In genomic region chr16:19666312-19666711, GRCm38 (mm10) we compare ENCODE assay signal across 16 mouse cellular contexts. TPM values are rescaled to one million over a fixed set of nuclear protein-coding genes. Genes with fewer than 3 reads are reported as not detected.
DNase-seq lines count a peak whose midpoint lies in the region; ATAC-seq and TF ChIP-seq lines count a peak whose summit lies in the region.
"Had no signal": no experiment of that assay in that cellular context is flagged by ENCODE, and none has a peak within 500 bp of the region (broad histone marks: within the 10 kb centered on the region; RNA-seq: fewer than 3 reads in every experiment).

No protein-coding gene starts in this region.

- peak; percentile 0 for DNase-seq in cerebellum, adult 8-10 months
- no peak for DNase-seq in left cerebral cortex, adult 2 months (ENCODE audit: extremely low spot score in 1 of 2, low spot score in 2 of 2)
- no peak for DNase-seq in left cerebral cortex, adult 9 months (ENCODE audit: low spot score in 2 of 2)
- peak; percentile 40 for DNase-seq in NIH3T3 (ENCODE audit: low read depth)
- DNase-seq in large intestine, adult 2 months (ENCODE audit: low read depth, low spot score): peak; percentile 8
- no peak for DNase-seq in limb, embryonic 10.5 days (ENCODE audit: low spot score)
- DNase-seq in left cerebral cortex, postnatal 36 days (ENCODE audit: low spot score in 2 of 2): no peak
- DNase-seq: adrenal gland, adult 8-10 months; cerebellum, postnatal 25 days; kidney, adult 8-10 months had no signal

- H3K36me3 ChIP-seq in limb, embryonic 10.5 days: no peaks in the 10 kb centered on the region
- H3K36me3 ChIP-seq: heart, embryonic 13.5 days had no signal

- intact Hi-C loops in left cerebral cortex, adult 2 months (cut with DNase I): no loop called here
- intact Hi-C loops in left cerebral cortex, postnatal 36 days (cut with DNase I): no loop called here

- TF ChIP-seq CTCF in left cerebral cortex, adult 2 months (IDR thresholded peaks at IDR 0.05): peak; percentile 42

- no peak overlapping the region for H3K4me3 ChIP-seq in left cerebral cortex, adult 2 months
- H3K4me3 ChIP-seq in limb, embryonic 10.5 days: no peak overlapping the region
- H3K4me3 ChIP-seq: forebrain, embryonic 13.5 days; heart, embryonic 13.5 days had no signal

- H3K9me3 ChIP-seq in limb, embryonic 10.5 days (replicated peaks): no peaks in the 10 kb centered on the region
- H3K9me3 ChIP-seq: forebrain, embryonic 13.5 days had no signal

- no peak overlapping the region for H3K27ac ChIP-seq in left cerebral cortex, adult 2 months
- H3K27ac ChIP-seq in limb, embryonic 10.5 days: no peak overlapping the region
- H3K27ac ChIP-seq: forebrain, embryonic 13.5 days; heart, embryonic 13.5 days had no signal

- WGBS in large intestine, adult 2 months: 31% methylated on average over 1 of the region's 1 CpGs
- 71% methylated on average over 1 of the region's 1 CpGs for WGBS in limb, embryonic 10.5 days

- H3K27me3 ChIP-seq in limb, embryonic 10.5 days (ENCODE audit: low read depth, poor library complexity, severe bottlenecking): no peaks in the 10 kb centered on the region
- H3K27me3 ChIP-seq: forebrain, embryonic 13.5 days; heart, embryonic 13.5 days had no signal

- ATAC-seq in cerebellum, adult (ENCODE audit: insufficient number of reproducible peaks, low FRiP score, low TSS enrichment): no peak
- ATAC-seq: forebrain, embryonic 13.5 days had no signal

- H3K4me1 ChIP-seq in limb, embryonic 10.5 days: no peaks in the 10 kb centered on the region
- H3K4me1 ChIP-seq: forebrain, embryonic 13.5 days; heart, embryonic 13.5 days had no signal

RNA-seq across cellular contexts. Expression of gene Olfr171, which starts 36.6 kb away (rescaled TPM):
- not detected for total RNA-seq in left cerebral cortex, adult 2 months (2021)
- polyA plus RNA-seq in large intestine, adult 2 months (2012; rRNA removed): not detected in 2 replicates
- not detected in 2 replicates for polyA plus RNA-seq in limb, embryonic 10.5 days (2016; fragmentation: Nextera tagmentation; extraction: Ambion mirVana)
- total RNA-seq in left cerebral cortex, postnatal 36 days (2021): not detected
- total RNA-seq: adrenal gland, adult 8-10 months; left cerebral cortex, postnatal 14 days had no signal
- polyA plus RNA-seq: C2C12; forebrain, embryonic 13.5 days; heart, embryonic 13.5 days; stomach, embryonic 16.5 days had no signal

RNA-seq across cellular contexts. Expression of gene Lamp3, which starts 39.9 kb away (rescaled TPM):
- total RNA-seq in left cerebral cortex, adult 2 months (2021): under 1 TPM; 0.09 to 0.16 TPM
- polyA plus RNA-seq in large intestine, adult 2 months (2012; rRNA removed): 0.02 and 0.03 TPM in 2 replicates
- polyA plus RNA-seq in limb, embryonic 10.5 days (2016; fragmentation: Nextera tagmentation; extraction: Ambion mirVana): 0.05 TPM in 2 replicates
- under 1 TPM; 0.15 to 0.16 TPM for total RNA-seq in left cerebral cortex, postnatal 36 days (2021)
- polyA plus RNA-seq: C2C12; forebrain, embryonic 13.5 days had no signal

RNA-seq across cellular contexts. Expression of gene Olfr170, which starts 54.6 kb away (rescaled TPM):
- total RNA-seq in left cerebral cortex, adult 2 months (2021): not detected
- not detected in 2 replicates for polyA plus RNA-seq in large intestine, adult 2 months (2012; rRNA removed)
- polyA plus RNA-seq in limb, embryonic 10.5 days (2016; fragmentation: Nextera tagmentation; extraction: Ambion mirVana): not detected in 2 replicates
- total RNA-seq in left cerebral cortex, postnatal 36 days (2021): not detected
- total RNA-seq: adrenal gland, adult 8-10 months; left cerebral cortex, postnatal 14 days had no signal
- polyA plus RNA-seq: C2C12; forebrain, embryonic 13.5 days; heart, embryonic 13.5 days; stomach, embryonic 16.5 days had no signal

Comparison
In these comparisons a context has a peak if more than half of its experiments do, and no peak if none do; other contexts are left out.
1. DNase-seq: peak in cerebellum, adult 8-10 months (single experiment), NIH3T3 (single experiment) and large intestine, adult 2 months (single experiment); none in left cerebral cortex, adult 2 months (0 of 2), left cerebral cortex, adult 9 months (0 of 2), limb, embryonic 10.5 days (single experiment) and left cerebral cortex, postnatal 36 days (0 of 2).